Mouse (Mus musculus) MEL (cell line): Measurements from ENCODE around the gene Nup214. TPM values are rescaled to one million over a fixed set of nuclear protein-coding genes. Genes with fewer than 3 reads are reported as not detected.

ENCODE experiments used
- DNase-seq: peaks from one replicate; pipeline ENCODE4 v3.0.0; 2011; ENCODE audit warnings: low read depth, low spot score
- H3K27ac ChIP-seq: 2 replicates; pipeline ENCODE4 v1.5.1; 2012; ENCODE audit warnings: low read depth, mild to moderate bottlenecking, control low read depth, low read length, moderate library complexity; ENCODE audit not compliant: control insufficient read depth
- H3K27me3 ChIP-seq, 2 experiments: fragments of 150-350 bp in 1 of 2; sonication (generic) in 1 of 2; 2 replicates each; pipeline ENCODE4 v1.6.1; 2012; ENCODE audit warnings: low read length in 2 of 2, mild to moderate bottlenecking in 2 of 2, improper control_type of control experiment in 1 of 2, moderate library complexity in 1 of 2; ENCODE audit not compliant: insufficient read depth in 2 of 2, control insufficient read depth in 1 of 2
- H3K36me3 ChIP-seq, 2 experiments: 2 replicates each; pipeline ENCODE4 v1.6.1; 2012 to 2014; ENCODE audit warnings: low read length in 2 of 2, improper control_type of control experiment in 1 of 2, inconsistent platforms in 1 of 2, mild to moderate bottlenecking in 1 of 2; ENCODE audit not compliant: insufficient read depth in 2 of 2, control insufficient read depth in 1 of 2
- H3K4me1 ChIP-seq, 2 experiments: fragments of 150-350 bp in 1 of 2; sonication (generic) in 1 of 2; 2 replicates each; pipeline ENCODE4 v1.6.1; 2012; ENCODE audit warnings: low read length in 2 of 2, improper control_type of control experiment in 1 of 2, mild to moderate bottlenecking in 1 of 2; ENCODE audit not compliant: insufficient read depth in 2 of 2, control insufficient read depth in 1 of 2
- H3K4me3 ChIP-seq, 2 experiments: fragments of 150-350 bp in 1 of 2; sonication (generic) in 1 of 2; 2 replicates each; pipeline ENCODE4 v1.5.1; 2012; ENCODE audit warnings: low read depth in 2 of 2, low read length in 2 of 2, mild to moderate bottlenecking in 2 of 2, moderate library complexity in 2 of 2, control low read depth in 1 of 2, improper control_type of control experiment in 1 of 2; ENCODE audit not compliant: control insufficient read depth in 1 of 2, insufficient read depth in 1 of 2
- H3K79me2 ChIP-seq: 2 replicates; pipeline ENCODE4 v1.6.1; 2012; ENCODE audit warnings: mild to moderate bottlenecking, low read length, moderate library complexity; ENCODE audit not compliant: control insufficient read depth, poor library complexity, insufficient read depth
- H3K9ac ChIP-seq: 2 replicates; pipeline ENCODE4 v1.6.1; 2012; ENCODE audit warnings: low read depth, mild to moderate bottlenecking, control low read depth, low read length, moderate library complexity; ENCODE audit not compliant: control insufficient read depth, poor library complexity, severe bottlenecking
- H3K9me3 ChIP-seq: fragments of 150-350 bp; sonication (generic); replicated peaks from 2 replicates; pipeline ENCODE4 v1.6.1; 2012; ENCODE audit warnings: mild to moderate bottlenecking, low read length, improper control_type of control experiment, moderate library complexity; ENCODE audit not compliant: insufficient read depth
- BHLHE40 ChIP-seq: IDR thresholded peaks from 2 replicates; pipeline ENCODE4 v1.6.1; 2012; ENCODE audit warnings: low read depth, mild to moderate bottlenecking, inconsistent platforms, low read length, improper control_type of control experiment, borderline replicate concordance
- CHD1 ChIP-seq: IDR thresholded peaks from 2 replicates; pipeline ENCODE4 v1.6.1; 2012; ENCODE audit warnings: low read depth, mild to moderate bottlenecking, inconsistent platforms, low read length, improper control_type of control experiment
- CTCF ChIP-seq, 3 experiments: IDR thresholded peaks in 2 of 3; conservative IDR thresholded peaks in 1 of 3; 2 replicates each; pipeline ENCODE4 v1.5.1; 2011 to 2012; ENCODE audit warnings: low read length in 3 of 3, low read depth in 2 of 3, mild to moderate bottlenecking in 2 of 3, improper control_type of control experiment in 1 of 3, inconsistent platforms in 1 of 3, mixed read lengths in 1 of 3, moderate library complexity in 1 of 3; ENCODE audit not compliant: control insufficient read depth in 1 of 3, insufficient read depth in 1 of 3, poor library complexity in 1 of 3, severe bottlenecking in 1 of 3
- EP300 ChIP-seq, 2 experiments: IDR thresholded peaks; 2 replicates each; pipeline ENCODE4 v1.6.1; 2011; ENCODE audit warnings: improper control_type of control experiment in 2 of 2, low read length in 2 of 2, low read depth in 1 of 2, mild to moderate bottlenecking in 1 of 2
- GABPA ChIP-seq: IDR thresholded peaks from 2 replicates; pipeline ENCODE4 v1.6.1; 2012; ENCODE audit warnings: low read depth, mild to moderate bottlenecking, inconsistent platforms, low read length, improper control_type of control experiment, moderate library complexity
- HCFC1 ChIP-seq: IDR thresholded peaks from 2 replicates; pipeline ENCODE4 v1.6.1; 2012; ENCODE audit warnings: low read depth, mild to moderate bottlenecking, inconsistent platforms, low read length, improper control_type of control experiment, moderate library complexity
- JUND ChIP-seq: IDR thresholded peaks from 2 replicates; pipeline ENCODE4 v1.6.1; 2011; ENCODE audit warnings: low read depth, mild to moderate bottlenecking, improper control_type of control experiment, low read length
- KAT2A ChIP-seq: conservative IDR thresholded peaks from 2 replicates; pipeline ENCODE4 v1.6.1; 2012; ENCODE audit warnings: low read depth, low read length, improper control_type of control experiment, inconsistent platforms
- MAX ChIP-seq: IDR thresholded peaks from 2 replicates; pipeline ENCODE4 v1.6.1; 2011; ENCODE audit warnings: low read length, improper control_type of control experiment
- MAZ ChIP-seq: IDR thresholded peaks from 2 replicates; pipeline ENCODE4 v1.6.1; 2012; ENCODE audit warnings: low read depth, mild to moderate bottlenecking, inconsistent platforms, low read length, improper control_type of control experiment
- MYB ChIP-seq: IDR thresholded peaks from 2 replicates; pipeline ENCODE4 v1.6.1; 2011; ENCODE audit warnings: mild to moderate bottlenecking, low read depth, low read length, improper control_type of control experiment
- MYC ChIP-seq: IDR thresholded peaks from 2 replicates; pipeline ENCODE4 v1.6.1; 2011; ENCODE audit warnings: low read depth, mild to moderate bottlenecking, low read length, improper control_type of control experiment, moderate library complexity
- NRF1 ChIP-seq: IDR thresholded peaks from 2 replicates; pipeline ENCODE4 v1.6.1; 2014; ENCODE audit warnings: low read depth, mild to moderate bottlenecking, inconsistent platforms, low read length, improper control_type of control experiment, moderate library complexity; ENCODE audit not compliant: poor library complexity, insufficient read depth, severe bottlenecking
- POLR2AphosphoS2 ChIP-seq: IDR thresholded peaks from 2 replicates; pipeline ENCODE4 v1.6.1; 2011; ENCODE audit warnings: low read length, improper control_type of control experiment
- POLR2AphosphoS5 ChIP-seq: IDR thresholded peaks from 2 replicates; pipeline ENCODE4 v1.6.1; 2012; ENCODE audit warnings: low read depth, borderline replicate concordance, mild to moderate bottlenecking, inconsistent platforms, low read length, moderate library complexity, mixed read lengths
- SIN3A ChIP-seq: IDR thresholded peaks from 2 replicates; pipeline ENCODE4 v1.6.1; 2012; ENCODE audit warnings: low read length, improper control_type of control experiment, inconsistent platforms
- TAL1 ChIP-seq: IDR thresholded peaks from 2 replicates; pipeline ENCODE4 v1.6.1; 2012; ENCODE audit warnings: mild to moderate bottlenecking, inconsistent platforms, low read length, moderate library complexity, mixed read lengths
- TBP ChIP-seq: IDR thresholded peaks from 2 replicates; pipeline ENCODE4 v1.8.0; 2011; ENCODE audit warnings: low read depth, low read length, improper control_type of control experiment
- USF1 ChIP-seq: IDR thresholded peaks from 2 replicates; pipeline ENCODE4 v1.6.1; 2014; ENCODE audit warnings: low read depth, mild to moderate bottlenecking, inconsistent platforms, low read length, improper control_type of control experiment, moderate library complexity
- USF2 ChIP-seq, 2 experiments: IDR thresholded peaks; 2 replicates each; pipeline ENCODE4 v1.6.1; 2011 to 2012; ENCODE audit warnings: improper control_type of control experiment in 2 of 2, low read length in 2 of 2, borderline replicate concordance in 1 of 2, inconsistent platforms in 1 of 2, low read depth in 1 of 2, mild to moderate bottlenecking in 1 of 2; ENCODE audit not compliant: insufficient read depth in 1 of 2
- ZKSCAN1 ChIP-seq: IDR thresholded peaks from 2 replicates; pipeline ENCODE4 v1.6.1; 2012; ENCODE audit warnings: low read depth, mild to moderate bottlenecking, inconsistent platforms, low read length, improper control_type of control experiment, moderate library complexity
- ZMIZ1 ChIP-seq: IDR thresholded peaks from 2 replicates; pipeline ENCODE4 v1.6.1; 2012; ENCODE audit warnings: low read depth, mild to moderate bottlenecking, inconsistent platforms, low read length, improper control_type of control experiment, moderate library complexity
- ZNF384 ChIP-seq: IDR thresholded peaks from 2 replicates; pipeline ENCODE4 v1.6.1; 2012; ENCODE audit warnings: low read depth, mild to moderate bottlenecking, inconsistent platforms, low read length, improper control_type of control experiment
- polyA plus RNA-seq, 2 experiments: library from polyadenylated mRNA; stranded (reverse) in 1 of 2; unstranded in 1 of 2; fragments of >175 nt in 1 of 2; fragments of >200 nt in 1 of 2; gene quantifications; 2 replicates each; pipeline versions ENCODE4 v1.2.1 to v1.2.4; 2012; ENCODE audit warnings: low replicate concordance in 2 of 2, low read depth in 1 of 2; ENCODE audit not compliant: insufficient read length in 2 of 2, insufficient read depth in 1 of 2, missing spikeins in 1 of 2
- total RNA-seq: library from RNA; depleted of rRNA; stranded (reverse); fragments of 300-350 nt; gene quantifications from 2 replicates; pipeline ENCODE4 v1.2.3, GENCODE M21; 2012

Nup214 gene
- total and polyA plus RNA-seq, 3 experiments, result 71.4 to 163 (median 78.6) TPM

DNA sequence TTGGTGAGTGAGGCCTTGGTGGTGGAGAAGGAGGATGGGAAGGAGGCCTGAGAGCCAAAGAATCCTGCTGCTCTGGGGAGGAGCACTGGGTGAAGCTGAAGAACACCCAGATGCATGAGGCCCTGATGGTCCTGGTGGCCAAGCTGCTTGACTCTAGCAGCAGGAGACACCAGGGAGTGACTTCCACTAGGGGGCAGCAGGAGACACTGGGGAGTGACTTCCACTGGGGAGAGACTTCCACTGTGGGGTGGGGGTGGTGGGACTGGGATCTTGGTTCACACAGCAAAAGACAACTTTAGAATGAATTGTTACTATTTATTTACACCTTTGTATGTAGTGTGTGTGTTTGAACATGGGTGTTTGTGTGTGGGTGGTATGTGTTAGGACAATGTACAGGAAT lies 9.1 kb upstream of the Nup214 start (continued):
- TF ChIP-seq USF1 (no peak), TAL1 (no peak), ZNF384 (no peak), MAZ (0 out of 2 replicates have a peak, but pooled peaks have one; percentile 31), CHD1 (no peak)
- TF ChIP-seq, all 39 proteins: peak for 5

GRCm38 (mm10) chr2:31966801-31967200 lies 7.4 kb upstream of the Nup214 start:
- H3K36me3 ChIP-seq, result no peaks in the 10 kb centered on the region
- DNase-seq, result no peak
- no peaks in the 10 kb centered on the region for H3K9me3 ChIP-seq
- H3K4me1 ChIP-seq, result no peaks in the 10 kb centered on the region
- no peaks in the 10 kb centered on the region for H3K79me2 ChIP-seq
- no peak overlapping the region for H3K27ac ChIP-seq
- TF ChIP-seq GABPA (no peak), USF2 (IDR thresholded peaks at IDR 0.05; ENCODE audit: borderline replicate concordance in 1 of 2, insufficient read depth in 1 of 2, low read depth in 1 of 2, low read length in 2 of 2) (no peak), MAX (no peak), POLR2AphosphoS5 (no peak), POLR2AphosphoS2 (no peak), EP300 (IDR thresholded peaks at IDR 0.05; ENCODE audit: low read depth in 1 of 2, low read length in 2 of 2) (no peak), JUND (no peak), KAT2A (no peak), ZNF384 (no peak), HCFC1 (no peak), BHLHE40 (no peak), ZMIZ1 (no peak), CHD1 (no peak), TBP (no peak), MYC (no peak), MYB (no peak), SIN3A (no peak), ZKSCAN1 (no peak), CTCF (IDR thresholded peaks at IDR 0.05 in 2 of 3, conservative IDR thresholded peaks at IDR 0.05 in 1 of 3; ENCODE audit: control insufficient read depth in 1 of 3, insufficient read depth in 1 of 3, low read depth in 2 of 3, low read length in 3 of 3, poor library complexity in 1 of 3, severe bottlenecking in 1 of 3) (no peak), NRF1 (no peak)
- H3K4me3 ChIP-seq, result no peak overlapping the region
- H3K27me3 ChIP-seq, result peaks cover 0 to 4% of the 10 kb centered on the region in 2 experiments; a peak in 3 of 4 replicates
- no peak overlapping the region for H3K9ac ChIP-seq
